In genomic region chr3:120416634-120417033, GRCm38 (mm10) we compare ENCODE assay signal across 26 mouse cellular contexts.
DNase-seq lines count a peak whose midpoint lies in the region; ATAC-seq and TF ChIP-seq lines count a peak whose summit lies in the region.
"Had no signal": no experiment of that assay in that cellular context is flagged by ENCODE, and none has a peak within 500 bp of the region (broad histone marks: within the 10 kb centered on the region; RNA-seq: fewer than 3 reads in every experiment).

No protein-coding gene starts in this region.

- TF ChIP-seq POLR2A in myocyte (IDR thresholded peaks at IDR 0.05; ENCODE audit: insufficient read length, low read depth) = no peak

- H3K79me2 ChIP-seq in myocyte (ENCODE audit: control insufficient read depth, insufficient read depth) = no peaks in the 10 kb centered on the region

- no peak overlapping the region for H3ac ChIP-seq in myocyte (ENCODE audit: control insufficient read depth, insufficient read length)

- DNase-seq in adrenal gland, adult 2 months = peak; percentile 27
- no peak for DNase-seq in adrenal gland, adult 8-10 months
- DNase-seq in NIH3T3 (ENCODE audit: low read depth) = peak; percentile 32
- DNase-seq in testis, postnatal 14 days (ENCODE audit: low spot score) = no peak
- DNase-seq in right cerebral cortex, postnatal 36 days (ENCODE audit: low spot score in 2 of 2) = no peak
- DNase-seq: adrenal gland, postnatal 10 days; adrenal gland, postnatal 25 days; cerebellum, adult 11 months; cerebellum, adult 18-20 months; cerebellum, adult 8-10 months; cerebellum, adult 9-11 months; cerebellum, postnatal 14 days; cerebellum, postnatal 36 days; embryo, embryonic 11 days; forebrain, postnatal 0 days had no signal

- H3K36me3 ChIP-seq in megakaryocyte, embryonic 14.5 days (replicated peaks; ENCODE audit: low read length) = no peaks in the 10 kb centered on the region
- no peaks in the 10 kb centered on the region for H3K36me3 ChIP-seq in myocyte (ENCODE audit: control insufficient read depth, insufficient read depth)
- H3K36me3 ChIP-seq: embryonic facial prominence, embryonic 13.5 days; embryonic facial prominence, embryonic 15.5 days; forebrain, embryonic 15.5 days; G1E had no signal

- no peaks in the 10 kb centered on the region for H3K4me1 ChIP-seq in megakaryocyte, embryonic 14.5 days
- H3K4me1 ChIP-seq: embryonic facial prominence, embryonic 13.5 days; embryonic facial prominence, embryonic 15.5 days; forebrain, embryonic 13.5 days; forebrain, embryonic 15.5 days had no signal

- no peaks in the 10 kb centered on the region for H3K27me3 ChIP-seq in megakaryocyte, embryonic 14.5 days (replicated peaks)
- no peaks in the 10 kb centered on the region for H3K27me3 ChIP-seq in myocyte (ENCODE audit: control insufficient read depth, insufficient read depth, insufficient read length)
- H3K27me3 ChIP-seq: CH12.LX; embryonic facial prominence, embryonic 13.5 days; embryonic facial prominence, embryonic 15.5 days; forebrain, embryonic 13.5 days; forebrain, embryonic 15.5 days had no signal

- peak overlapping the region; percentile 42 for H3K4me3 ChIP-seq in megakaryocyte, embryonic 14.5 days (replicated peaks)
- H3K4me3 ChIP-seq in myocyte = no peak overlapping the region
- H3K4me3 ChIP-seq: embryonic facial prominence, embryonic 13.5 days; embryonic facial prominence, embryonic 15.5 days; erythroblast, embryonic 14.5 days; forebrain, embryonic 13.5 days; forebrain, embryonic 15.5 days had no signal

- no peak for ATAC-seq in megakaryocyte, adult 5-6 weeks (ENCODE audit: poor library complexity, severe bottlenecking)
- ATAC-seq: CD4-positive, CD25-positive, alpha-beta regulatory T cell, adult 4 months; forebrain, embryonic 13.5 days; forebrain, embryonic 15.5 days; forebrain, postnatal 0 days had no signal

- H3K4me2 ChIP-seq in myocyte (ENCODE audit: low read depth) = peak overlapping the region; percentile 8
- H3K4me2 ChIP-seq: embryonic facial prominence, embryonic 13.5 days; embryonic facial prominence, embryonic 15.5 days; forebrain, embryonic 13.5 days; forebrain, embryonic 15.5 days had no signal

- peaks cover 3% of the 10 kb centered on the region; the same call in 1 of the 2 replicates for H3K9me3 ChIP-seq in megakaryocyte, embryonic 14.5 days
- H3K9me3 ChIP-seq: embryonic facial prominence, embryonic 13.5 days; embryonic facial prominence, embryonic 15.5 days; forebrain, embryonic 13.5 days; forebrain, embryonic 15.5 days had no signal

TF ChIP-seq in myocyte, 11 proteins besides CTCF, POLR2A, EP300 and RAD21:
- TF ChIP-seq CEBPB (IDR thresholded peaks at IDR 0.05; ENCODE audit: insufficient read depth, poor library complexity, severe bottlenecking) = no peak
- TF ChIP-seq MYOD1 (IDR thresholded peaks at IDR 0.05; ENCODE audit: control insufficient read depth in 1 of 3, insufficient read length in 2 of 3, low read depth in 2 of 3) = no peak
- no peak for TF ChIP-seq REST (IDR thresholded peaks at IDR 0.05; ENCODE audit: insufficient read depth, insufficient read length)
- no peak for TF ChIP-seq TCF12 (IDR thresholded peaks at IDR 0.05; ENCODE audit: insufficient read depth, poor library complexity, severe bottlenecking)
- TF ChIP-seq MAX (IDR thresholded peaks at IDR 0.05; ENCODE audit: low read depth) = no peak

Comparison
In these comparisons a context has a peak if more than half of its experiments do, and no peak if none do; other contexts are left out.
1. DNase-seq: peak in adrenal gland, adult 2 months (single experiment) and NIH3T3 (single experiment); none in adrenal gland, adult 8-10 months (single experiment), testis, postnatal 14 days (single experiment) and right cerebral cortex, postnatal 36 days (0 of 2).